Mouse (Mus musculus): ENCODE results near the gene Dhx36. TPM values are rescaled to one million over a fixed set of nuclear protein-coding genes. Genes with fewer than 3 reads are reported as not detected.

Gene Dhx36
- total RNA-seq (2015) (30.9 and 31.9 TPM in 2 replicates), total RNA-seq (2017) (33.0 and 37.4 TPM in 2 replicates)

DNA sequence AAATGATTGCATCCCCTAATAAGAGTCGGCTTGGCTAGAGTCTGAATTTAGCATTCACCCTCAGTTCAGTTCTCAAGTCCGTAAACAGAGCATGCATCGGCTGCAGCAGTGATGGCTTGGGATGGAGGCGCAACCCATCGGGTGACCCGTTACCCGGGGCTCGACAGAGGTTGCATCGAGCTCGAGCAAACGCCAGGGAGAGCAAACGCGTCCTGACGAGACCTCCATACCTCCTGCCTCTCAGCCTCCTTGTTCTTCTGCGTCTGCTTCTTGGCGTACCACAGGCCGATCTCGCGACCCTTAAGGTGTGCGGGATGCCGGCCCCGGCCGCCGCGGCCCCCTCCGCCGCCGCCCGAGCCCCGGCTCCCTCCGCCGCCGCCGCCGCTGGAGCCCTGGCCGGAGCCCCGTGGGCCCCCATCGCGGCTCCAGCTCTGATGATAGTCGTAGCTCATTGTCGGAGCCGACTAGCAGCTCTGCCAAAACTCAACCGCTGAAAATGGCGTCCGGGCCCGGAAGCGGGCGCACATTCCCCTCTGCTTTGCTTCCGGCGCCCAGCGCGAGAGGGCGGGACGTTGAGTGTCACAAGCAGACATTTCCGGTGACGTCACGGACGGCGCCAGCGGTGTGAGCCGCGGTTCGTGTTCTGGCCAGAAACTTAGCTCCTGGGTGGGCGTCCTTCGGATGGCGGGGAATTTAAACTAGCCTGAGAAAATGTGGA is at the start of gene Dhx36:
Gene Dhx36, minus strand, starts transcription at position 517 of the 718 bp plus-strand sequence.
- ATAC-seq (ENCODE audit: poor library complexity, severe bottlenecking) = peak; percentile 100

DNA sequence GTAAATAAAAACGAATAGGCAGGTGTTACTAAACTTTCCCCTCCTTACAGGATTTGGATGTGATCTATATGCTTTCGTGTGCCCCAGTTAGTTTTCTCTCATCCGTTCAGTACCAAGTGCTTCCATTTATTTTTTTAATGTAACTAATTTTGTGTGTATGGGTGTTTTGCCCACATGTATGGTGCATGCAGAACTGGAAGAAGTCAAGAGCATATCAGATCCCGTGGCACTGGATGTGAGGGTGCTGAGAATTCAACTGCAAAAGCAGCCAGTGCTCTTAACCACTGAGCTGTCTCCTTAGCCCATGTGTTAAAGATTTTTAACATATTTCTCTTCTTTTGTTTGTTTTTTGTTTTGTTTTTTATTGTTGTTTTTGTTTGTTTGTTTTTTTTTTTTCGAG is 20.8 kb upstream of the Dhx36 start:
- no peak for ATAC-seq (ENCODE audit: poor library complexity, severe bottlenecking)

DNA sequence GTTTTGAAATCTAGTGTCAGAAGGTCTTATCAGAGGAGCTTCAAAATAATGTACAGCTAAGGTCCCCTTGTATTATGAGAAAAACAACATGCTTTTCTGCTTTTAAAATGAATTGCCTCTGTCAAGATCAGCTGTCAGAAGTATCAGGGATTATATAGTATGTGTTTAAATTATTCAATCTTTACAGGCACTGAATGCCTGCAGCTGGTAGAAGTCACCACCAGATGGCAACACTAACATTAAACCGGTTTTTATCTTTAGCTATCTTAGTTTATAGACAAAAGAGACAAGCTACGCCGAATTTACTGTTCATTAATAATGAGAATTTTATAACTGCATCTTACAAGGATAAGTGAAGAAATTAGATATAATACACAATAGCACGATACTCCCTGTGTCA is 20.4 kb upstream of the Dhx36 start:
- ATAC-seq (ENCODE audit: poor library complexity, severe bottlenecking) = no peak

DNA sequence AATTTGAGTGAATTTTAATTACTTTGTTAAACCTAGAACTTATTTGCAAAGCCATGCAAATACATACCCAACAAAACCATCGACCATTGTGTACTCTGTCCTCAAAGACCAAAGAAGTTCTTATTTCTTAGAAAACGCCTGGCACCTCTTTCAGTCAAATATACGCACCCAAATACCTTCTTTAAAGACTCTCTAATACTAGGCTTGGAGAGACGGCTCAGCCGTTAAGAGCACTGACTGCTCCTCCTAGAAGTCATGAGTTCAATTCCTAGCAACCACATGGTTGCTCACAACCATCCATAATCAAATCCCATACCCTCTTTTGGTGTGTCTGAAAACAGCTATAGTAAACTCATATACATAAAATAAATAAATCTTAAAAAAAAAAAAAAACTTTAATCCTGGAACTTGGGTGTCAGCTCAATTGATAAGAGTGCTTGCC is 423 bp upstream of the Dhx36 start:
- no peak for ATAC-seq (ENCODE audit: poor library complexity, severe bottlenecking)

DNA sequence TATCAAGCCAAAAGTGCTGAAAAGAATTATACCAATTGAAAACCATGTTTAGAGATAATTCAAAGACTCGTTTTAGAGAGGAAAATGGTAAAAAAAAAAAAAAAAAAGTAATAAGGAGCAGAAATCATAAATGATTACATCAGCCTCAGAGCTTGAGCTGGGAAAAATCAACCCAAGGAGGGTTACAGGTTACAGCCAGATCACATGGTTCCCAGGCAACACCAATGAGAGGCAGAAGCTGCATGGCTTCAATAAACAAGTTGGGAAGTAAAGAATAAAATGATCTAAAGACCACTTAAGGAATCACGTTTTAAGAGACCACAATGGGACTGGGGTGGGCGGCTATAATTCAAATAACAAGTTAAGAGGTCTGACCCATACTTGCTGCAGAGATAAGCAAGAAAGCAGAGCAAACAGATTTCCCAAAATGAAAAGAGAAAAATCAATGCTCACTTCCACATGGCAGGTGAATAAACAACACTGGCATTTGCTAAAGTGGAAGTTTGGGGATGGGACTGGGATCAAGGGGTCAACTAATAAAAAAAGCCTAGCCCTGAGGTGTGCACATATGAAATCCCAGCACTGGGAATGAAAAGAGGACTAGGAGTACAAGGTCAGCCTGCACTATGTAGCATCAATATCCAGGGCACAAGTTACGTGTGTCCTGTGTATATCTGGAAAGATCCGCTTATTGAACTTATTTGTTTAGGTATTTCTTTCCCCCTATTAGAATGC is 1.5 kb downstream of the Dhx36 start:
- ATAC-seq (ENCODE audit: poor library complexity, severe bottlenecking) = no peak

DNA sequence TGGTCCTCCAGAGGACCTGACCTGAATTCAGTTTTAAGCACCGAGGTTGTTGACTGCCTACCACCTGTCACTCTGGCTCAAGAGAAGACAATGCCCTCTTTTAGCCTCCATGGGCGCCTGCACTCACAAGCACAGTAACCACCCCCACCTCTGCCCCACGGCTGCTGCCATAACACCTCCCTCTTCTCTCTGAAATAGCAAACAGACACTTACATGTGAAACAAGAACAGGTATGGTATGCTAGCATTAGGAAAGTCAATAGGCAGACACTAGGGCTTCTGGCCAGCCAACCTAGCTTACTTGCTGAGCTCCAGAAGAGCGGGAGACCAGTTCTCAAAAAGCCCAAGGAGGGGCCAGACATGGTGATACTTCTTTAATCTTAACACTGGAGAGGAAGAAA is 7.5 kb downstream of the Dhx36 start:
- no peak for ATAC-seq (ENCODE audit: poor library complexity, severe bottlenecking)

DNA sequence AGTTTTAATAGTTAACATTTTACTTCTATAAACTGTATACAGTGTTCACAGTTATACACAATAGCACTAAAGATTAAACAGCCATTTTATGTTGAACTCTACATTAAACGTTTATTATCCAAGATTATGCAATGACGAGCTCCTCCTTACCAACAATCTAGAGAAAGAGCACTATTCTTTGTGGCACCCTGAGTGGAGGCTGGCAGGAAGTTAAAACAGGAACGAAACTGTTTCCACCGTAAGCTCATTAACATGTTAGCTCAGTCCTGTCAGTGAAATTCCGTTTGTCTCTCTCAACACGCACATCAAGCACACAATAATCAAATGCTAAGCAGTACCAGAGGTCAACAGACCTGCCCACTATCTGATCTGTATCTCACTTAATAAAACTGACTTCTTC is 14.2 kb downstream of the Dhx36 start:
- peak; percentile 83 for ATAC-seq (ENCODE audit: poor library complexity, severe bottlenecking)

DNA sequence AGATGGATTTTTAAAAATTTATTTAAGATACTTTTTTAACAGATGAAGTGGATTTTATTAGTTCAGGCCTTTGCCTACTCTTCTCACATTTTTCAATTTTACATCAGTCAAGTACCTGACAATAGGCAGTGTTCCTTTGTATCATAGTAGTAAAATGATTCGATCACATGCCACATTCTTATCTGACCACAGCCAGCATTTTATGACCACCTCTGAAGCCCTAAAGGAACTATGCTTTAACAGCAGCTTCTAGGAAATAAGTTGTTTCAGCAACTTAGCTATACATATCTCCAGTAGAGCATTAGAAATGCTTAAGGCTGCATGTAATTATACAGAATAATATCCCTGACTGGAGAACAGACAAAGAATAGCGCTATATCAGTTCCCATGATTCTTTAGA is 22.5 kb downstream of the Dhx36 start:
- no peak for ATAC-seq (ENCODE audit: poor library complexity, severe bottlenecking)

DNA sequence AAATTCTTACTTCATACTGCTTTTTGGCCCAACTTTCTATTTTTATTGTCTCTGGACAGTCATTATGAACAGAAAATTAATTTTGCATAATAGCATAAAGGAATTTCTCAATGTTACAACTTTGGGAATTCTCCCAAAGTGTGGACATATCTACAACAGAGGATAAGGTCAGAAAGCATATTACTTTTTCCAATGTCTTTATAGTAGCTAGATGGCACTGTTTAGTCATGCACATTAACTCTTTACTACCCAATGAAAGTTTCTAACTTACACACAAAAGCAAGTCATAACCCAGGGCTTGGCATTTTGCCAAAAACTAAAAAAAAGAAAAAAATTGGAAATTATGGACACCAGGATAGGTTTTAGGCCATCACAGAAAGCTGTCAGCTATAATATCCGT is 36.6 kb downstream of the Dhx36 start:
- ATAC-seq (ENCODE audit: poor library complexity, severe bottlenecking) = no peak

DNA sequence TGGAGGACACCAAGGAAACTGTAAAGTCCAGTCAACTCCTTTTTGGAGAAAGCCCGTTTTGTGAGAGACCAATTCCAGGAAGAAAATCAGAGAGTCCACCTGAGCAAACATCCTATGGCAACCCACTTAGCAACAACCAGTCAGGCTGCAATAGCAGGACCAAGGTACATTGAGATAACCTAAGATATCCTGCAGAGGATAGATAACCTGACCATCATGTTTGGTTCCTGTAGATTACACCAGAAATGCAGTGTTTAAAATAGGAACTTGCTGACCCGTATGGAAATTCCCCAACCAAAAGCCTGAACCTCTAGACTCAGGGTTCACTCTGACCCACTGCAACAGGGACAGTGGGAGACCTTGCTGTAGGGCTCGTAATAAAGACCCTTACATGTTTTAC is 42.5 kb downstream of the Dhx36 start:
- no peak for ATAC-seq (ENCODE audit: poor library complexity, severe bottlenecking)

DNA sequence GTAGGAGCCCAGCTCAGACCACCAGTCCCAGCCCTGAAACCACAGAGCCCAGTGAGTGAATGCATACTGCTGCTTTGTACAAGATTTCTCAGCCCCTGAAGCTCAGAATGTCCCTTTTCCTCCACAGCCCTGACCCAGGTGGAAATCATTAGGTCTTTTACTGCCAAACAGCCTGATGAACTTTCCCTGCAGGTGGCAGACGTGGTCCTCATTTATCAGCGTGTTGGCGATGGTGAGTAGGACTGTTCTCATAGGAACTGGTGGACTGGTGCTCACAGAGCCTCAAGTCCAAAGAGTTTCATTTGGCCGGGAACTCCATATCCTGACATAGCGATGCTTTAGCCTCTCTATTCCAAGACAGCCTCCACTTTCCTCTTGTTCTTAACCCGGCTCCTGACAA is 47.3 kb downstream of the Dhx36 start:
- no peak for ATAC-seq (ENCODE audit: poor library complexity, severe bottlenecking)

DNA sequence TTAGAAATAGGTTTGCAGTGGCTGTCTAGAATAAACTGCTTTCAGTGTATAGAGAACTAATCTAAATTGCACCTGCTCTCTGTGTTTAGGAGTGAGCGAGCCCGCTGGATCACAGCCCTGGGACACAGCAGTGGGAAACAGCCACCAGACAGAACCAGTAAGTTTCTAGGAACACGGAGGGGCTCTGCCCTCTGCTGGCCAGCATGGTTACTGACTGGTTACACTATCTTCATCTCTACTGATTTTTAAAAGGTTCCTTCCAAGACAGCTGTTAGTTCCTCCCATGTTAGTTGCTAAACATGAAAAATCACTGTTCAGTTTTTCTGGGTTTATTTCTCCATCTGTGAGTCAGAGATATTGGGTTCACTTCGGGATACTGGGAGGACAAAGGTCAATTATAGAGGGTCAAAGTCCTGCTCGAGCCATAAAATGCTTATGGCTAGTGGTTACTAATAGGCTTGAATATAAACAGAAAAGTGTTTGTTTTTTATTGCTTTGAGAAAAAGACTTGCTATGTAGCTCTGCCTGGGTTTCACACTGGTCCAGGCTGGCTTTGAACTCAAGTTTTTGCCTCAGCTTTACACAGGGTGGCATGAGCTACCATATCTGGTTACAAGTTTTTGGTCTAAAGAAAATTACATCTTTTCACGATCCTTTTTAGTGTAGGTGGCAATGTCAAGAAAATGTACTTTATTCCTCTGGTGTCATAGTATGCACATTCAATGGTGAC is 48.4 kb downstream of the Dhx36 start:
- ATAC-seq (ENCODE audit: poor library complexity, severe bottlenecking) = peak; percentile 83

DNA sequence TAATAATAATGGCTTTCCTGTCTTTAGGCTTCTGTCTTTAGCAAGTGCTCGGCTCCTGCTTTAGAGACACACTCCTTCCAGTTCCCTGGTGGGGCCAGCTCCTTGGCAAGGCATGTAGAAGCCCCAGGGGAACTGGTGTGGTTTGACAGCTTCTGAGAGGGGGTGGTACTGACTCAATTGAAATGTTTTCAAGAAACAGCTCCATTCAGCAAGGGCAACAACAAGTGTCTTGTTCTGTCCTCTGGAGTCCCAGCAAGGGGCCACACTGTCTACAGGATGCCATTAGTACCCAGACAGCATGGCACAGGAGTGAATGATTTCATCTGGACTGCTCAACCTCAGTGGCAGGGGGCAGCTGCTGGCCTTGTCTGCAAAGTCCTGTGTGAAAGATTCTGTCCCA is 51.0 kb downstream of the Dhx36 start:
- no peak for ATAC-seq (ENCODE audit: poor library complexity, severe bottlenecking)

DNA sequence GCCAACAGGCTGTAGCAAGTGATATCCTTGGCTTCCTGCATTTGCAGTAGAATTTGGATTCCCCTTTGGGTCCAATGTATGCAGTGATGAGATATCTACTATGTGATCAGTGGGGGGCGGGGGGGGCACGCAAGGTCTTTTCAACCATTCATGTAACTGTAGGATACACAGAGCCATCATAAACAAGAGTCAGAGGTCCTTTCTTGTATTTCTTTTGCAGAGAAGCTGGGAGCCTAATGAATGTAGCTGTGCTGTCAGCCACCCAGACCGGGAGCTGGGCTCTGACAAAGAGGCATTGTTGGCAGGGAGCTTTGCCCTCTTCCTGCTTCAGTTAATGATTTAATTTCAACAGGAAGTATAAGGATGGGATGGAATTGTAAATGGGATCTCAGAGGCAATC is 52.7 kb downstream of the Dhx36 start:
- no peak for ATAC-seq (ENCODE audit: poor library complexity, severe bottlenecking)

DNA sequence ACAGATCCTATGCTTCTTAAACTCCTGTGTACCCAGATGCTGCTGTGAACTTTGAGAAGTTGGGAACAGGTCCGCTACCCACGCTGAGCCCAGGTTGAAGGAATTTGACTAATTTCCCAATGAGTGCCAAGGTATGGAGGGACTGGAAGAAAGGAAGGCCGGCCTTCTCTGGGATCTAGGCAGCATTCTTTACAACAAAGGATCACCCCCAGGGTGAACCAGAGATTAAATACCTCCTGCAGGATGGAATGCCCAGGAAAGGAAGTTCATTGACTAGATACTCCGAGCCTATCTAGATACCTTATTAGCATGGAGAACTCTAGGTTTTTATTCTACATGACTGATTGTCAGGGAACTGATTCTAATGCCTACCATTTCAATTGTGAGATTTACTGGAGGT is 53.8 kb downstream of the Dhx36 start:
- no peak for ATAC-seq (ENCODE audit: poor library complexity, severe bottlenecking)

DNA sequence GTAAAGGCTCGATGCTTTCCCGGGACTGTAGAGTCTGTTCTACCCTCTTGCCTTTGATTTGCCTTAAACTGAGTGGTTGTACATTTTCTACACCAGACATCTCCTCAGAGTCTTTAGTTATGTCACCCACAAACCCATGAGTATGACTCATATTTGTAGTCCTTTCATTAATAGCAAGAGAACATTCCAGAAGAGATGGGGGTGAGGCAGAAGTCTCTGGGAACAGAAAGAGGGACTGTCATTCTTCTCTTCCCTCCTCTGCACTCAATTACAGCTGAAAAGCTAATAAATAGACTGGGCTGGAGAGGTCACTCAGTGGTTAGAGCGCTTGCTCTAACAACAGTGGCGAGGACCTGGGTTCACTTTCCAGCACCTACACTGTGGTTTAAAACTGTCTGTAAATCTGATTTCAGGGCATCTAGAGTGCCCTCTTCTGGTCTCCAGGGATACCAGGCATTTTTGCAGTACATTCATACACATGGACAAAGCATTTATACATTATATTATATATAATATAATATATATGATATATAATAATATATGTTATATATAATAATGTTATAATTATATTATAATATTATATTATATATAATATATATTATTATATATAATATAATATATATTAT is 56.8 kb downstream of the Dhx36 start:
- ATAC-seq (ENCODE audit: poor library complexity, severe bottlenecking) = no peak

DNA sequence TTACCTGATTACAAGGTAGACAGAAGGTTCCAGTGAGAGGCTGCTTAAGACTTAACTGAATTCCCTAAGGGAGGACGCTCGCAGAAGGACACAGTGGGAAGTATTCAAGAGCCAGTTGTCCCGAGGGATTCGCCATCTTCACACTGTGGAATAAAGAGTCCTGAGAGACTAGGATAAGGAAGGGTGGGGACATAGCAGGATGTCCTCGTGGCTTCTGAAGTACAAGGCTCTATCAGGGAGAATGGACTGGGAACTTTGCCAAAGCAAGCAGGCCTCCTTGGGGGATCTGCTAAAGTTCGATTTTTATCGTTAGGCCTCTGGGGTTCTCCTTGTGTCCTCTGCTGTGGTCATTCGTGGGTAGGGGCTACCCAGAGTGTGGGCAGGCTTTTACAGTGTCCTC is 59.7 kb downstream of the Dhx36 start:
- ATAC-seq (ENCODE audit: poor library complexity, severe bottlenecking) = no peak

DNA sequence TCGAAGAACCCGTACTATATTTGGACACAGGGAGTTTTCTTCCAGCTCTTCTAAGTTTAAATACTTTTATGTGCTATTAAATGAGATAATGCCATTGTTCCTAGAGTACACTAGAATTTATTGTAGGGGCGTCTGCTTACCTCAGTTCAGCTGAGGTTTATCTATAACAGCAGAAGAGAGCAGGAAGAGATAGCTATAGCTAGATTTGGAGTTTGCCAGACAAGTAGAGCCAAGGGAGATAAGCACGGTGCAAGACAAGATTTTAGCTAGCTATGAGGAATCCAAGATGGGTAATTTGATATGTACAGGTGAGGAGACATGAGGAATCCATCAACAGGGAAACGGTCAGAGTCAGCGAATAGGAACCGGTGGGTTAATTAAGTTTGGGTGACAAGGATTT is 60.5 kb downstream of the Dhx36 start:
- ATAC-seq (ENCODE audit: poor library complexity, severe bottlenecking) = no peak

DNA sequence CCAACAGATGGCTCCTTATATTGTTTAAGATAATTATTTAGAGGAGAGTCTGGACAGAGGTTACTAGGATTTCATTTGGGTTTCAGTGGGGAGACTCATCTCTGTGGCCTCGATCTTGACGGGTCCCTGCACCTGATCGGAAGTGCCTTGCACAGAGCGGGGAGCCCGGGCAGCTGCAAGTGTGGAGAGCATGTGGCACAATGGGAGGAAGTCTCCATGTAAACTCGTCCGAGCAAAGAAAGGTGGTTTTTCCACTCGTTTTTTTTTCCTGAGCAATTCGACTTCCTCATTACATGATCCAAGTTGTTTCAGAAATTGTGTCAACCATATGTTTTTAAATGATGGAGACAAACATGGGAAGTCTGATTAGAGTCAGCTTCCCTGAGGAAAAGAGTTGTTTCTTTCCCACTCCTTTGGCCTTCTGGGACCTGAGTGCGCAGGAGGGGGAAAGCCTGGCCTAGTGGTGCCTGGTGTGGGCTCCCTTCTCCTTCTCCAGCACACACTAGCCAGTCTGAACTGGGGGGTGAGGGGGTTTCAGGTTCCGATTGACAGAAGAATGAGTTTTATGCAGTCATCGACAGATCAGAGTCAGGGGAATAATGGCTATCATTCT is 63.1 kb downstream of the Dhx36 start:
- no peak for ATAC-seq (ENCODE audit: poor library complexity, severe bottlenecking)

DNA sequence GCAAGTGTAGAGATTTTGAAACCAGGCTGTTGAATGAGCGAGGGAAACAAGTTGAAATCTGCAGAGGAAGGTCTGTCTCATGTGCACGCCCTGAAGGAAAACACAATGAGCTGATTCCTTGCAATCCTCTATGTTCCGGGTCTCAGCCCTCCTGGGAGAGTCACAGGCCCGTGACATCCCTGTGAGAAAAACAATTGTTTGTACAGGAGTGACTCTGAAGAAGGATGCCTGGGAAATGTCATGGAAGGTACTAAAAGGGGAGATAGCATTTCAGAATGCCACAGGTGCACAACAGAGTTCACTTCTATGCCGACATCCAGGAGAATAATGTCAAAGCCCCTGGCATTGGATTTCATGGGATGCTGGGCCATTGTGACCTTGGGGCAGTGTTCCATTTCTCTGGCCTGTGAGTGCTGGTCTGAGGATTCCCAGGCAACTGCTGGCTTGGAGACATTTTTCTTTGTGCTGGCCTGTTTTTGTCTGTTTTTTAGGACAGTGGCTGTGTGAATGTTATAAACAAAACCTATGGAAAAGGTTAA is 66.3 kb downstream of the Dhx36 start:
- no peak for ATAC-seq (ENCODE audit: poor library complexity, severe bottlenecking)

DNA sequence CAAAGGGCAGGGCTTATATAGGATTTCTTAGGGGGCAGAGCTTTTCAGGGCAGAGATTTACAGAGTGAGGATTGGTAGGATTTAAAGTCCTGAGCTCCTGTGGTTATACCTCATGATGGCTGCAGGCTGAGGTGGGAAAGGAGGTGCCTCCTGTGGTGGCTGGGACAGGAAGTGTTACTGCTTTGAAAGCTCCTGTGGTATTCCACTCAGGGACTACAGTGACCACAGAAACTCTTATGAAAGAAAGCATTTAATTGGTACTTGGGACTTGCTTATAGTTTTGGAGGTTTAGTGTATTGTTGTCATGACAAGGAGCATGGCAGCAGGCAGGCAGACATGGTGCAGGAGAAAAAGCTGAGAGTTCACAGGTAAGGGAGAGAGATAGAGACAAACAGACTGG is 70.9 kb downstream of the Dhx36 start:
- ATAC-seq (ENCODE audit: poor library complexity, severe bottlenecking) = no peak

All from megakaryocyte, adult 5-6 weeks (primary cell).